Mouse (Mus musculus): ENCODE data around the gene Bglap3. TPM values are rescaled to one million over a fixed set of nuclear protein-coding genes. Genes with fewer than 3 reads are reported as not detected.
A peak's percentile ranks its signal among the peaks of the same experiment; 100 is the strongest.
"Not testable (repeated sequence)": the region's sequence is repeated elsewhere in the genome, so short reads cannot be mapped to it uniquely, and the experiment has no call there.

Bglap3 gene
- polyA plus RNA-seq (2016; fragmentation: Nextera tagmentation; extraction: Ambion mirVana) = not detected in 2 replicates

- H3K27me3 ChIP-seq (replicated peaks); H3K4me2 ChIP-seq (replicated peaks); H3K4me1 ChIP-seq; H3K4me3 ChIP-seq; H3K36me3 ChIP-seq; ATAC-seq (ENCODE audit: low FRiP score, low read depth); H3K9ac ChIP-seq; H3K27ac ChIP-seq: not testable (repeated sequence)
- H3K9me3 ChIP-seq = peaks cover 17% of the 10 kb centered on the region
- WGBS = 90% methylated on average over 9 of the region's 9 CpGs
Observed at GRCm38 (mm10) chr3:88372643-88373042, at the start of gene Bglap3. TSS of gene Bglap3 (minus strand) at chr3:88372743.

GRCm38 (mm10) chr3:88422020-88422720, 49.6 kb upstream of the Bglap3 start:
- peaks cover 28% of the 10 kb centered on the region for H3K4me1 ChIP-seq
- no peak for ATAC-seq (ENCODE audit: low FRiP score, low read depth)
- H3K27ac ChIP-seq = no peak overlapping the region
- WGBS = 38% methylated on average over 9 of the region's 9 CpGs
- H3K36me3 ChIP-seq = peaks cover 45% of the 10 kb centered on the region
- H3K9me3 ChIP-seq = no peaks in the 10 kb centered on the region
- H3K4me3 ChIP-seq = no peak overlapping the region
- H3K4me2 ChIP-seq (replicated peaks) = 0 out of 2 replicates have a peak overlapping the region, but pooled peaks have one; percentile 3
- H3K27me3 ChIP-seq (replicated peaks) = no peaks in the 10 kb centered on the region
- no peak overlapping the region for H3K9ac ChIP-seq

- H3K4me1 ChIP-seq = peaks cover 28% of the 10 kb centered on the region
- H3K36me3 ChIP-seq = peaks cover 54% of the 10 kb centered on the region
- ATAC-seq (ENCODE audit: low FRiP score, low read depth) = no peak
- no peak overlapping the region for H3K4me3 ChIP-seq
- H3K27ac ChIP-seq = no peak overlapping the region
- H3K9ac ChIP-seq = no peak overlapping the region
- H3K4me2 ChIP-seq (replicated peaks) = no peak overlapping the region
- no peaks in the 10 kb centered on the region for H3K9me3 ChIP-seq
- H3K27me3 ChIP-seq (replicated peaks) = no peaks in the 10 kb centered on the region
- WGBS = 97% methylated on average over 19 of the region's 19 CpGs
Observed at GRCm38 (mm10) chr3:88420771-88421170, 48.2 kb upstream of the Bglap3 start.

GRCm38 (mm10) chr3:88418016-88418415, 45.5 kb upstream of the Bglap3 start:
- peaks cover 15% of the 10 kb centered on the region for H3K4me1 ChIP-seq
- H3K27me3 ChIP-seq (replicated peaks) = no peaks in the 10 kb centered on the region
- 0 out of 2 replicates have a peak overlapping the region, but pooled peaks have one; percentile 0 for H3K9ac ChIP-seq
- peaks cover 73% of the 10 kb centered on the region for H3K36me3 ChIP-seq
- WGBS = 83% methylated on average over 6 of the region's 6 CpGs
- no peaks in the 10 kb centered on the region for H3K9me3 ChIP-seq
- no peak for ATAC-seq (ENCODE audit: low FRiP score, low read depth)
- no peak overlapping the region for H3K27ac ChIP-seq
- H3K4me2 ChIP-seq (replicated peaks) = no peak overlapping the region
- H3K4me3 ChIP-seq = no peak overlapping the region

GRCm38 (mm10) chr3:88415668-88416067, 43.1 kb upstream of the Bglap3 start:
- no peak overlapping the region for H3K27ac ChIP-seq
- H3K4me2 ChIP-seq (replicated peaks) = no peak overlapping the region
- no peaks in the 10 kb centered on the region for H3K9me3 ChIP-seq
- H3K27me3 ChIP-seq (replicated peaks) = no peaks in the 10 kb centered on the region
- peaks cover 78% of the 10 kb centered on the region for H3K36me3 ChIP-seq
- no peak overlapping the region for H3K4me3 ChIP-seq
- H3K4me1 ChIP-seq = peaks cover 3% of the 10 kb centered on the region
- no peak for ATAC-seq (ENCODE audit: low FRiP score, low read depth)
- no peak overlapping the region for H3K9ac ChIP-seq
- WGBS = 83% methylated on average over 4 of the region's 4 CpGs

GRCm38 (mm10) chr3:88412636-88413035, 40.1 kb upstream of the Bglap3 start:
- WGBS = 89% methylated on average over 11 of the region's 11 CpGs
- no peak overlapping the region for H3K4me3 ChIP-seq

GRCm38 (mm10) chr3:88411681-88412080, 39.1 kb upstream of the Bglap3 start:
- 92% methylated on average over 4 of the region's 4 CpGs for WGBS
- Histone ChIP-seq H3K9me3 (no peaks in the 10 kb centered on the region), H3K27ac (no peak overlapping the region), H3K4me2 (replicated peaks) (no peak overlapping the region), H3K4me3 (no peak overlapping the region), H3K36me3 (peaks cover 39% of the 10 kb centered on the region), H3K27me3 (replicated peaks) (no peaks in the 10 kb centered on the region), H3K4me1 (peaks cover 20% of the 10 kb centered on the region), H3K9ac (no peak overlapping the region)
- ATAC-seq (ENCODE audit: low FRiP score, low read depth) = no peak

More at GRCm38 (mm10) chr3:88412636-88413035, 40.1 kb upstream of the Bglap3 start:
- Histone ChIP-seq H3K4me1 (peaks cover 15% of the 10 kb centered on the region), H3K27ac (no peak overlapping the region), H3K36me3 (peaks cover 47% of the 10 kb centered on the region), H3K9ac (no peak overlapping the region), H3K27me3 (replicated peaks) (no peaks in the 10 kb centered on the region), H3K9me3 (no peaks in the 10 kb centered on the region), H3K4me2 (replicated peaks) (no peak overlapping the region)
- no peak for ATAC-seq (ENCODE audit: low FRiP score, low read depth)

- 28% methylated on average over 7 of the region's 7 CpGs for WGBS
- H3K9ac ChIP-seq = peak overlapping the region; percentile 84; the same call in 1 of the 2 replicates
Observed at GRCm38 (mm10) chr3:88410645-88411031, 38.1 kb upstream of the Bglap3 start.

GRCm38 (mm10) chr3:88409741-88410644, 37.5 kb upstream of the Bglap3 start, which contains the start of gene Pmf1:
TSS of gene Pmf1 (minus strand) at chr3:88410331.
- Histone ChIP-seq H3K27me3 (replicated peaks) (no peaks in the 10 kb centered on the region), H3K4me1 (peaks cover 20% of the 10 kb centered on the region), H3K9me3 (no peaks in the 10 kb centered on the region), H3K27ac (peak within 1 kb of the TSS; percentile 70; the same call in 1 of the 2 replicates), H3K4me3 (peak within 1 kb of the TSS; percentile 70), H3K4me2 (replicated peaks) (peak within 1 kb of the TSS; percentile 72), H3K9ac (peak within 1 kb of the TSS; percentile 84), H3K36me3 (peaks cover 25% of the 10 kb centered on the region)
- under 1% methylated on average over 54 of the region's 54 CpGs for WGBS
- ATAC-seq (ENCODE audit: low FRiP score, low read depth) = peak; percentile 93

More at GRCm38 (mm10) chr3:88410645-88411031, 38.1 kb upstream of the Bglap3 start:
- no peaks in the 10 kb centered on the region for H3K27me3 ChIP-seq (replicated peaks)
- H3K4me2 ChIP-seq (replicated peaks) = peak overlapping the region; percentile 72
- H3K9me3 ChIP-seq = no peaks in the 10 kb centered on the region
- peak overlapping the region; percentile 70 for H3K4me3 ChIP-seq
- H3K27ac ChIP-seq = no peak overlapping the region
- ATAC-seq (ENCODE audit: low FRiP score, low read depth) = no peak
- peaks cover 20% of the 10 kb centered on the region for H3K4me1 ChIP-seq
- H3K36me3 ChIP-seq = peaks cover 32% of the 10 kb centered on the region

GRCm38 (mm10) chr3:88408953-88409352, 36.4 kb upstream of the Bglap3 start:
- no peak for ATAC-seq (ENCODE audit: low FRiP score, low read depth)
- peak overlapping the region; percentile 84; the same call in 1 of the 2 replicates for H3K9ac ChIP-seq
- WGBS = 64% methylated on average over 5 of the region's 5 CpGs
- H3K4me2 ChIP-seq (replicated peaks) = peak overlapping the region; percentile 72
- H3K27ac ChIP-seq = no peak overlapping the region
- H3K4me3 ChIP-seq = peak overlapping the region; percentile 70; the same call in 1 of the 2 replicates
- no peaks in the 10 kb centered on the region for H3K27me3 ChIP-seq (replicated peaks)
- H3K4me1 ChIP-seq = peaks cover 20% of the 10 kb centered on the region
- no peaks in the 10 kb centered on the region for H3K9me3 ChIP-seq
- H3K36me3 ChIP-seq = peaks cover 23% of the 10 kb centered on the region

GRCm38 (mm10) chr3:88407529-88407928, 35.0 kb upstream of the Bglap3 start:
- H3K9me3 ChIP-seq = no peaks in the 10 kb centered on the region
- H3K36me3 ChIP-seq = peaks cover 10% of the 10 kb centered on the region
- H3K4me2 ChIP-seq (replicated peaks) = no peak overlapping the region
- peaks cover 20% of the 10 kb centered on the region for H3K4me1 ChIP-seq
- no peak overlapping the region for H3K9ac ChIP-seq
- no peaks in the 10 kb centered on the region for H3K27me3 ChIP-seq (replicated peaks)
- no peak overlapping the region for H3K4me3 ChIP-seq
- no peak overlapping the region for H3K27ac ChIP-seq
- WGBS = 58% methylated on average over 7 of the region's 7 CpGs
- ATAC-seq (ENCODE audit: low FRiP score, low read depth) = no peak

GRCm38 (mm10) chr3:88407090-88407489, 34.5 kb upstream of the Bglap3 start:
- Histone ChIP-seq H3K9me3 (no peaks in the 10 kb centered on the region), H3K4me1 (peaks cover 20% of the 10 kb centered on the region), H3K27me3 (replicated peaks) (no peaks in the 10 kb centered on the region), H3K4me2 (replicated peaks) (no peak overlapping the region), H3K36me3 (peaks cover 6% of the 10 kb centered on the region), H3K4me3 (no peak overlapping the region), H3K27ac (no peak overlapping the region), H3K9ac (no peak overlapping the region)
- 1% methylated on average over 2 of the region's 2 CpGs for WGBS
- ATAC-seq (ENCODE audit: low FRiP score, low read depth) = no peak
